ENCODE assay signal across 23 mouse cellular contexts in genomic region chr13:12554211-12554610, GRCm38 (mm10). TPM values are rescaled to one million over a fixed set of nuclear protein-coding genes. Genes with fewer than 3 reads are reported as not detected.
"Had no signal": no experiment of that assay in that cellular context is flagged by ENCODE, and none has a peak within 500 bp of the region (broad histone marks: within the 10 kb centered on the region; RNA-seq: fewer than 3 reads in every experiment).

No protein-coding gene starts in this region.

- H3K4me1 ChIP-seq: heart, embryonic 10.5 days; heart, embryonic 13.5 days; heart, embryonic 15.5 days; hindbrain, embryonic 13.5 days; hindbrain, embryonic 15.5 days; kidney, embryonic 15.5 days; limb, embryonic 13.5 days; limb, embryonic 15.5 days had no signal

- DNase-seq: gastrocnemius, adult 2 months; gastrocnemius, postnatal 10 days; gastrocnemius, postnatal 25 days; heart, adult 2 months; heart, postnatal 14 days; heart, postnatal 36 days; kidney, adult 11 months; kidney, adult 2 months; kidney, adult 9 months; kidney, postnatal 14 days; kidney, postnatal 36 days had no signal

- H3K4me2 ChIP-seq: heart, embryonic 13.5 days; heart, embryonic 15.5 days; hindbrain, embryonic 13.5 days; hindbrain, embryonic 15.5 days; kidney, embryonic 15.5 days; limb, embryonic 13.5 days; limb, embryonic 15.5 days had no signal

- H3K36me3 ChIP-seq: heart, embryonic 10.5 days; heart, embryonic 13.5 days; heart, embryonic 15.5 days; hindbrain, embryonic 13.5 days; hindbrain, embryonic 15.5 days; kidney, embryonic 15.5 days; limb, embryonic 13.5 days; limb, embryonic 15.5 days had no signal

- H3K27ac ChIP-seq: gastrocnemius, adult 2 months; heart, adult 2 months; heart, embryonic 10.5 days; heart, embryonic 13.5 days; heart, embryonic 15.5 days; hindbrain, embryonic 13.5 days; hindbrain, embryonic 15.5 days; hindbrain, postnatal 0 days; kidney, embryonic 15.5 days; kidney, postnatal 0 days; left cerebral cortex, adult 2 months; limb, embryonic 13.5 days; limb, embryonic 15.5 days had no signal

- ATAC-seq: hindbrain, postnatal 0 days; intestine, embryonic 16.5 days had no signal

- H3K27me3 ChIP-seq: heart, embryonic 15.5 days; hindbrain, embryonic 13.5 days; hindbrain, embryonic 15.5 days; kidney, embryonic 15.5 days; limb, embryonic 13.5 days; limb, embryonic 15.5 days had no signal

- H3K9ac ChIP-seq: heart, embryonic 13.5 days; heart, embryonic 15.5 days; hindbrain, embryonic 13.5 days; hindbrain, embryonic 15.5 days; kidney, embryonic 15.5 days; limb, embryonic 13.5 days; limb, embryonic 15.5 days had no signal

- H3K4me3 ChIP-seq: gastrocnemius, adult 2 months; heart, adult 2 months; heart, embryonic 10.5 days; heart, embryonic 13.5 days; heart, embryonic 15.5 days; hindbrain, embryonic 13.5 days; hindbrain, embryonic 15.5 days; kidney, embryonic 15.5 days; left cerebral cortex, adult 2 months; limb, embryonic 13.5 days; limb, embryonic 15.5 days had no signal

- H3K9me3 ChIP-seq: heart, embryonic 10.5 days; heart, embryonic 13.5 days; heart, embryonic 15.5 days; hindbrain, embryonic 13.5 days; hindbrain, embryonic 15.5 days; kidney, embryonic 15.5 days; limb, embryonic 13.5 days; limb, embryonic 15.5 days had no signal

RNA-seq across cellular contexts. Expression of gene Edaradd, which starts 34.0 kb away (rescaled TPM):
- total RNA-seq: gastrocnemius, adult 2 months; gastrocnemius, postnatal 25 days had no signal
